Mouse (Mus musculus): ENCODE data around the gene Eif1ad. TPM values are rescaled to one million over a fixed set of nuclear protein-coding genes. Genes with fewer than 3 reads are reported as not detected.
"Not testable (repeated sequence)": the region's sequence is repeated elsewhere in the genome, so short reads cannot be mapped to it uniquely, and the experiment has no call there.

Gene Eif1ad
- polyA plus RNA-seq, 1 experiment from 2014 or later, result 71.5 TPM

GRCm38 (mm10) chr19:5406531-5407126 is 40.1 kb downstream of the Eif1ad start:
- 14% methylated on average over 21 of the region's 25 CpGs for WGBS

GRCm38 (mm10) chr19:5407133-5407532 is 40.6 kb downstream of the Eif1ad start:
- Histone ChIP-seq H3K9me3 (ENCODE audit: control insufficient read depth, low read length) (no peaks in the 10 kb centered on the region), H3K27me3 (ENCODE audit: control insufficient read depth, insufficient read depth, low read length) (no peaks in the 10 kb centered on the region), H3K4me1 (ENCODE audit: control insufficient read depth, insufficient read depth, low read length) (peaks cover 5% of the 10 kb centered on the region; the same call in 1 of the 2 replicates), H3K9ac (ENCODE audit: low read length) (peak overlapping the region; percentile 50), H3K4me3 (ENCODE audit: low read depth, low read length) (peak overlapping the region; percentile 37), H3K4me2 (ENCODE audit: low read depth) (peak overlapping the region; percentile 51), H3K36me3 (ENCODE audit: control insufficient read depth, insufficient read depth, low read length) (no peaks in the 10 kb centered on the region), H3K27ac (ENCODE audit: low read depth, low read length) (peak overlapping the region; percentile 37; the same call in 1 of the 2 replicates)
- peak; percentile 71 for DNase-seq (ENCODE audit: low spot score)
- no peak for ATAC-seq (ENCODE audit: insufficient read depth, low FRiP score, low TSS enrichment)
- 18% methylated on average over 7 of the region's 7 CpGs for WGBS

More at GRCm38 (mm10) chr19:5406531-5407126, 40.1 kb downstream of the Eif1ad start:
- DNase-seq (ENCODE audit: low spot score) (peak; percentile 67), ATAC-seq (ENCODE audit: insufficient read depth, low FRiP score, low TSS enrichment) (peak; percentile 72)
- peak overlapping the region; percentile 51 for H3K4me2 ChIP-seq (ENCODE audit: low read depth)
- H3K27me3 ChIP-seq (ENCODE audit: control insufficient read depth, insufficient read depth, low read length); H3K4me1 ChIP-seq (ENCODE audit: control insufficient read depth, insufficient read depth, low read length); H3K9me3 ChIP-seq (ENCODE audit: control insufficient read depth, low read length); H3K36me3 ChIP-seq (ENCODE audit: control insufficient read depth, insufficient read depth, low read length): not testable (repeated sequence)
- H3K9ac ChIP-seq (ENCODE audit: low read length), result peak overlapping the region; percentile 50
- peak overlapping the region; percentile 37; the same call in 1 of the 2 replicates for H3K27ac ChIP-seq (ENCODE audit: low read depth, low read length)
- H3K4me3 ChIP-seq (ENCODE audit: low read depth, low read length), result peak overlapping the region; percentile 37

- Histone ChIP-seq H3K27ac (ENCODE audit: low read depth, low read length) (no peak overlapping the region), H3K9ac (ENCODE audit: low read length) (no peak overlapping the region; the same call in 1 of the 2 replicates), H3K9me3 (ENCODE audit: control insufficient read depth, low read length) (no peaks in the 10 kb centered on the region), H3K36me3 (ENCODE audit: control insufficient read depth, insufficient read depth, low read length) (no peaks in the 10 kb centered on the region), H3K4me3 (ENCODE audit: low read depth, low read length) (no peak overlapping the region), H3K4me2 (ENCODE audit: low read depth) (0 out of 2 replicates have a peak overlapping the region, but pooled peaks have one; percentile 9), H3K27me3 (ENCODE audit: control insufficient read depth, insufficient read depth, low read length) (no peaks in the 10 kb centered on the region), H3K4me1 (ENCODE audit: control insufficient read depth, insufficient read depth, low read length) (peaks cover 5% of the 10 kb centered on the region; the same call in 1 of the 2 replicates)
- DNase-seq (ENCODE audit: low spot score) (no peak), ATAC-seq (ENCODE audit: insufficient read depth, low FRiP score, low TSS enrichment) (no peak)
- WGBS, result 92% methylated on average over 13 of the region's 13 CpGs
Observed at GRCm38 (mm10) chr19:5408057-5409001, 41.8 kb downstream of the Eif1ad start.

- H3K9me3 ChIP-seq (ENCODE audit: control insufficient read depth, low read length), result no peaks in the 10 kb centered on the region
- no peaks in the 10 kb centered on the region for H3K27me3 ChIP-seq (ENCODE audit: control insufficient read depth, insufficient read depth, low read length)
- no peaks in the 10 kb centered on the region for H3K36me3 ChIP-seq (ENCODE audit: control insufficient read depth, insufficient read depth, low read length)
- no peak overlapping the region for H3K27ac ChIP-seq (ENCODE audit: low read depth, low read length)
- ATAC-seq (ENCODE audit: insufficient read depth, low FRiP score, low TSS enrichment) (no peak), DNase-seq (ENCODE audit: low spot score) (no peak)
- WGBS, result 79% methylated on average over 5 of the region's 5 CpGs
- H3K4me3 ChIP-seq (ENCODE audit: low read depth, low read length), result no peak overlapping the region
- no peak overlapping the region; the same call in 1 of the 2 replicates for H3K9ac ChIP-seq (ENCODE audit: low read length)
- peaks cover 5% of the 10 kb centered on the region; the same call in 1 of the 2 replicates for H3K4me1 ChIP-seq (ENCODE audit: control insufficient read depth, insufficient read depth, low read length)
- H3K4me2 ChIP-seq (ENCODE audit: low read depth), result no peak overlapping the region
Observed at GRCm38 (mm10) chr19:5409068-5409467, 42.5 kb downstream of the Eif1ad start.

- no peak for ATAC-seq (ENCODE audit: insufficient read depth, low FRiP score, low TSS enrichment)
- Histone ChIP-seq H3K4me2 (ENCODE audit: low read depth) (no peak overlapping the region), H3K27me3 (ENCODE audit: control insufficient read depth, insufficient read depth, low read length) (no peaks in the 10 kb centered on the region), H3K9me3 (ENCODE audit: control insufficient read depth, low read length) (no peaks in the 10 kb centered on the region), H3K27ac (ENCODE audit: low read depth, low read length) (no peak overlapping the region), H3K9ac (ENCODE audit: low read length) (no peak overlapping the region), H3K4me3 (ENCODE audit: low read depth, low read length) (no peak overlapping the region), H3K36me3 (ENCODE audit: control insufficient read depth, insufficient read depth, low read length) (no peaks in the 10 kb centered on the region), H3K4me1 (ENCODE audit: control insufficient read depth, insufficient read depth, low read length) (peaks cover 5% of the 10 kb centered on the region; the same call in 1 of the 2 replicates)
- DNase-seq (ENCODE audit: low spot score), result no peak
- 87% methylated on average over 5 of the region's 5 CpGs for WGBS
Observed at GRCm38 (mm10) chr19:5410641-5411040, 44.1 kb downstream of the Eif1ad start.

GRCm38 (mm10) chr19:5411961-5412360 is 45.4 kb downstream of the Eif1ad start:
- Histone ChIP-seq H3K9me3 (ENCODE audit: control insufficient read depth, low read length) (no peaks in the 10 kb centered on the region), H3K27ac (ENCODE audit: low read depth, low read length) (no peak overlapping the region), H3K4me3 (ENCODE audit: low read depth, low read length) (no peak overlapping the region), H3K4me2 (ENCODE audit: low read depth) (no peak overlapping the region), H3K4me1 (ENCODE audit: control insufficient read depth, insufficient read depth, low read length) (peaks cover 5% of the 10 kb centered on the region; the same call in 1 of the 2 replicates), H3K9ac (ENCODE audit: low read length) (no peak overlapping the region), H3K36me3 (ENCODE audit: control insufficient read depth, insufficient read depth, low read length) (no peaks in the 10 kb centered on the region), H3K27me3 (ENCODE audit: control insufficient read depth, insufficient read depth, low read length) (no peaks in the 10 kb centered on the region)
- 68% methylated on average over 5 of the region's 5 CpGs for WGBS
- DNase-seq (ENCODE audit: low spot score), result no peak
- ATAC-seq (ENCODE audit: insufficient read depth, low FRiP score, low TSS enrichment), result no peak

- WGBS, result 77% methylated on average over 4 of the region's 4 CpGs
- no peak overlapping the region for H3K4me3 ChIP-seq (ENCODE audit: low read depth, low read length)
- H3K27ac ChIP-seq (ENCODE audit: low read depth, low read length), result no peak overlapping the region
- DNase-seq (ENCODE audit: low spot score), result no peak
- no peaks in the 10 kb centered on the region for H3K4me1 ChIP-seq (ENCODE audit: control insufficient read depth, insufficient read depth, low read length)
- ATAC-seq (ENCODE audit: insufficient read depth, low FRiP score, low TSS enrichment), result no peak
- no peak overlapping the region for H3K9ac ChIP-seq (ENCODE audit: low read length)
- H3K27me3 ChIP-seq (ENCODE audit: control insufficient read depth, insufficient read depth, low read length), result no peaks in the 10 kb centered on the region
- H3K4me2 ChIP-seq (ENCODE audit: low read depth), result no peak overlapping the region
- H3K9me3 ChIP-seq (ENCODE audit: control insufficient read depth, low read length), result no peaks in the 10 kb centered on the region
- no peaks in the 10 kb centered on the region for H3K36me3 ChIP-seq (ENCODE audit: control insufficient read depth, insufficient read depth, low read length)
Observed at GRCm38 (mm10) chr19:5413840-5414239, 47.3 kb downstream of the Eif1ad start.

- Histone ChIP-seq H3K27ac (ENCODE audit: low read depth, low read length) (no peak overlapping the region), H3K9ac (ENCODE audit: low read length) (no peak overlapping the region), H3K4me3 (ENCODE audit: low read depth, low read length) (no peak overlapping the region), H3K4me1 (ENCODE audit: control insufficient read depth, insufficient read depth, low read length) (no peaks in the 10 kb centered on the region), H3K27me3 (ENCODE audit: control insufficient read depth, insufficient read depth, low read length) (no peaks in the 10 kb centered on the region), H3K9me3 (ENCODE audit: control insufficient read depth, low read length) (no peaks in the 10 kb centered on the region), H3K36me3 (ENCODE audit: control insufficient read depth, insufficient read depth, low read length) (no peaks in the 10 kb centered on the region), H3K4me2 (ENCODE audit: low read depth) (no peak overlapping the region)
- DNase-seq (ENCODE audit: low spot score), result no peak
- 69% methylated on average over 2 of the region's 2 CpGs for WGBS
- no peak for ATAC-seq (ENCODE audit: insufficient read depth, low FRiP score, low TSS enrichment)
Observed at GRCm38 (mm10) chr19:5414534-5414957, 48.0 kb downstream of the Eif1ad start.

All from neural tube, embryonic 11.5 days (tissue).